Mouse (Mus musculus): ENCODE data around the gene Skiv2l.
"Not testable (repeated sequence)": the region's sequence is repeated elsewhere in the genome, so short reads cannot be mapped to it uniquely, and the experiment has no call there.

The Skiv2l gene

DNA sequence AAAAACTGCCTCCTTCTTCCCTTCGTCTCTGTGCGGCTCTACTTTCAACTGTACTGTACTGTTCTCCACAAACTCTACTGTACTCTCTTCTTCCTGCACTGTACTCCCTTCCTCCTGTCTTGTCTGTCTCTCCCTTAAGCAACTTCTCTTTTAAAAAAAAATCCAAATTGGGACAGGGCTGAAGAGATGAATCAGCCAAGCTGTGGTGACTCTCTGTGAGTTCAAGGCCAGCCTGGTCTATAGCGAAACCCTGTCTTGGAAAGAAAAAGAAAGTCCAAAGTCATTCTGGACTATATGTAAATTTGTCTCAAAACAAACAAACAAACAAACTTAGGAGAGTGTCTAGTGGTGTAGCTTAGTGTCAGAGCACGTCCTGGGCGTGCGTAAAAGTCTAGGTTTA is 24.3 kb upstream of the Skiv2l start:
- DNase-seq (ENCODE audit: low spot score), result no peak

GRCm38 (mm10) chr17:34865981-34866380 is 16.0 kb upstream of the Skiv2l start:
- no peak for DNase-seq (ENCODE audit: low spot score)

DNA sequence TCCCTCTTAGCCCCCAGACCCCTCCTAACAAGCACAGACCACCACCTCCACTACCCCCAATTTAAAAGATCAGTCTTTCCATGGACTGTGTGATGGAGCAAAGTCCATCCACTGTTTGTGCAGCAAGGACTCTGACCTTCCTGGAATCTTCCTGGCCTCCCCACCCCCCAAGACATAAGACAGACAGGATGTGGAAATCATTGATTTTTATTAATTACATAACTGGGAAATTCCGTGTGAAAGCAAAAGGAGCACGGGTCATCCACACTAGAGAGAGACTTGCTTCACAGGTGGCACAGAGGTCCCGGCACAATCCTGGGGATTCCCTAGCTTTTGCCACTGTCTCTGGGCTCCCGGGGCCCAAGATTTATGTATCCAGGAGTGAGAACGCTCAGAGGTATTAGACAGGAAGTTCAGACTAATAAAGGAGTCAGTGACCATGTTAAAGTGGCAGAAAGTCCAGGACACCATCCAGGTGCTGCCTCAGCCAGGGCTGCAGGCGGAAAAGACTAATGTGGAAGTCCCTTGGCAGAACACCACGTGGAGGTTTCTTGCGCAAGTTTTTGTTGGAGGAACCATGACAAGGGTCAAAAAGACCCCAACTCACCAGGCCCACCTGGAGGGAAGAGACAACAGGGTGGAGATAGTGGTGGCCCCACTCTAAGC is 12.5 kb upstream of the Skiv2l start, which contains the start of gene Cfb:
Gene Cfb, minus strand, starts transcription at position 103 of the 666 bp plus-strand sequence.
- DNase-seq (ENCODE audit: low spot score), result no peak

DNA sequence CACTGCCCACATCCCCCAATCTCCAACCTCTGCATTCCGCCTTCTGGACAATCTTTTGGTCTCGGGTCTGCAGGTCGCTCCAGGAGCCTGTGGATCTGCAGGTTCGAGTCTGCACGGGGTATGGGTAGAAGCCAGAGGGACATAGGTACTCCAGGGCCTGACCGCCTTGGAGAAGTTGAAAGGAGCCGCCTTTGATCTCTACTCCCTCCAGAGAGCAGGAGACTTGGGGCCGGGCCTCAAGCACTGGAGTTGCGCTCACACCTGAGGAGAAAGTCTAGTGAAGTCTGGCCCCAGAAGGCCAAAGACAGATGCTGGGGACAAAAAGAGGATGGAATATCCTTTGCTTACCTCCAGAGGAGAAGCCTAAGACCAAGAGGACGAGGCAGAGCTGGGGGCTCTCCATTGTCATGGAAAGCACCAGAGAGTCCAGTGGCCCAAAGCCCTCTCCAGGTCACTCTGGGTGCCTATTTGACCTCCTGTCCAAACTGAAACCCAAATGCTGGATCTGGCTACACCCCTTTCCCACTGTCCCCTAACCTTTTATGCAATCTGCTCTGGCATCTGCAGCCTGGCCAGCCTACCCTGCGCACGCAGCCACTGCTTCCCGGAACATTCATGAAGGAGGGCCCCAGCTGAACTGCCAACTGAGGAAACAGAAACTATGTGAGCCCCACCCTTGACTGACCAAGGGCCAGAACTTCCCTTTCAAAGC is 11.8 kb upstream of the Skiv2l start:
- no peak for DNase-seq (ENCODE audit: low spot score)

DNA sequence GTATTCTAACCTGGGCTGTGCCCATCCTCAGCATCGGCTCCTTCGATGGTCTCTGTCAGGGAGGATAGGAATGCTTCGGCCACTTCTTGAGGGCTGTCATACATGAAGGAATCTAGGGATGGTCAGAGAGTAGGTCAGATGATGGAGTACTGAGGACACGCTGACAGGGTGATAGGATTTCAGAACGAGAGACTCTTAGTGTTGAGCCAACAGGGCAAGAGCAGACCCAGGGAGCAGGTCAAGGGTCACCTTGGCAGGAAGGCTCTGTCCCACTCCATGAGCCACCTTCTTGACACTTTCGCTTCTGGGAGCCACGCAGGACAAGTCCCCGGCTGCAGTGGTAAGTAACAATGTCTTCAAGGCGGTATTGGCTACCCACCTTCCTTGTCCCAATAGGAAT is 10.5 kb upstream of the Skiv2l start:
- DNase-seq (ENCODE audit: low spot score), result no peak

DNA sequence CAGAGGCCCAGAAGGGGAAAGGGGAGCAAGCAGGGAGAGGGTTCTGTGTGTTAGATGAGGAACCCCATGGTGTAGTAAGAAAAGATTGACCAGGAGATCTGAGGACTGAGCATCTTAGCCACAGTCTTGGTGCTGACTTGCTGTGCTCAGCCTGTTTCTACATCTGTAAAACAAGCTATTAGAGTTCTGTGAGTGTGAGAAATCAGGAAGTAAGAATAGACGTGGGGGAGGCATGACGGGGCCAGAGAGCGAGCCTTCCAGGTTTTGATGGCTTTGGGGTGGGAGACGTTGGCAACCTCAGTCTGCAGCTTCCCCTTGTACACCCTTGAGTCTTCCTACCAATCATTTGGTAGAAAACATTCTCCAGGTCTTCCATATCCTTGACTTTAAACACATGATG is 8.7 kb upstream of the Skiv2l start:
- no peak for DNase-seq (ENCODE audit: low spot score)

GRCm38 (mm10) chr17:34855825-34856224 is 5.8 kb upstream of the Skiv2l start:
- no peak for DNase-seq (ENCODE audit: low spot score)

DNA sequence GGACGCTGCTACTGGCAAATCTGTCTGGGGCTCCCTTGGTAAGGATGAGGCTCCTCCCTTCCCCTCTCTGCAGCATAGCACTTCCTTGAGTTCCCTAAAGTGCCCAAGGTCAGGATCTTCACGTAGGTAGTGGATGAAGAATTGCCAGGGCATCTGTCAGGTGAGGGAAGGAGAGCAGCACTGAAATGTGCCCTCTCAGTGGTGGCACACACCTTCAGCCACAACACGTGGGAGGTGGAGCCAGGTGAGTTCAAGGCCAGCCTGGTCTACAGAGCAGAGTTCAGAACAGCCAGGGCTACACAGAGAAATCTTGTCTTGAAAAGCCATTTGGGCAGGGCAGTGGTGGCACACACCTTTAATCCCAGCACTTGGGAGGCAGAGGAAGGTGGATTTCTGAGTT is 4.8 kb upstream of the Skiv2l start:
- no peak for DNase-seq (ENCODE audit: low spot score)

GRCm38 (mm10) chr17:34853511-34853910 is 3.5 kb upstream of the Skiv2l start:
- no peak for DNase-seq (ENCODE audit: low spot score)

- DNase-seq (ENCODE audit: low spot score), result no peak
Observed at GRCm38 (mm10) chr17:34850517-34851125, 611 bp upstream of the Skiv2l start.

GRCm38 (mm10) chr17:34847615-34848014 is 2.4 kb downstream of the Skiv2l start:
- no peak for DNase-seq (ENCODE audit: low spot score)

GRCm38 (mm10) chr17:34847192-34847591 is 2.8 kb downstream of the Skiv2l start:
- no peak for DNase-seq (ENCODE audit: low spot score)

- DNase-seq (ENCODE audit: low spot score), result no peak
Observed at GRCm38 (mm10) chr17:34844884-34845283, 5.1 kb downstream of the Skiv2l start.

GRCm38 (mm10) chr17:34840736-34841307 is 9.2 kb downstream of the Skiv2l start:
- DNase-seq (ENCODE audit: low spot score), result no peak

DNA sequence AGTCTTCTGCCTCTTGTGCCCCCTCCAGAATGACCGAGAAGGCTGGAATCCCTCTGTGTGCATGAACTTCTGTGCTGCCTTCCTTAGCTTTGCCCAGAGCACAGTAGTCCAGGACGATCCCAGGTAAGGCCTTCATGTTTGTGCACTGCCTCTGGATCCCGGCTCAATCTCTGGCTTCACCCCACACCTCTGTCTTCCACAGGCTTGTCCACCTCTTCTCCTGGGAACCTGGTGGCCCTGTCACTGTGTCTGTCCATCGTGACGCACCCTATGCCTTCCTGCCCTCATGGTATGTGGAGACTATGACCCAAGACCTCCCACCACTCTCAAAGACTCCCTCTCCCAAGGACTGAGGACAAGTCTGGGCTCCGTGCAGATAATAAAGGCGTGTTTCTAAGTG is 11.2 kb downstream of the Skiv2l start:
- no peak for DNase-seq (ENCODE audit: low spot score)

DNA sequence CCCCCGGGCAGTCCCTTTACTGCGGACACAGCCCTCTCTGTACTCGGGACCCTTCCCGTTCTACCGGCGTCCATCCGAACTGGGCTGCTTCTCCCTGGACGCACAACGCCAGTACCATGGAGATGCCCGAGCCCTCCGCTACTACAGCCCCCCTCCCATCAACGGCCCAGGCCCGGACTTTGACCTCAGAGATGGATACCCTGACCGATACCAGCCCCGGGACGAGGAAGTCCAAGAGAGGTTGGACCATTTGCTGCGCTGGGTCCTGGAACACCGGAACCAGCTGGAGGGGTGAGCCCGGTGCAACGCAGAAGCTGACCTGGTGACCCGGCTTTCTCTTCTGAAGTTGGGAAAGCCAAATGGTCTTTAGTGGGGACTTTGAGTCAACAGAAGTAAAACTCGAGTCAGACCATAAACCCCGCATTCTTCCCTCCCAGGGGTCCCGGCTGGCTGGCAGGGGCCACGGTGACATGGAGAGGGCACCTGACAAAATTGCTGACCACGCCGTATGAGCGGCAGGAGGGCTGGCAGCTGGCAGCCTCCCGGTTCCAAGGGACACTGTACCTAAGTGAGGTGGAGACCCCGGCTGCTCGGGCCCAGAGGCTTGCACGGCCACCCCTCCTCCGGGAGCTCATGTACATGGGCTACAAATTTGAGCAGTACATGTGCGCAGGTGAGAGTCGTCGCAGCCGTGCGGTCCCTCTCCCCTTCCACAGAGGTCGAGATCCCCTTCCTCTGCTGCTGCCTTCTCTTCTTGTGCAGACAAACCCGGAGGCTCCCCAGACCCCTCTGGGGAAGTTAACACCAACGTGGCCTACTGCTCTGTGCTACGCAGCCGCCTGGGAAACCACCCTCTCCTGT is 12.3 kb downstream of the Skiv2l start:
- no peak for DNase-seq (ENCODE audit: low spot score)

- peak; percentile 93 for DNase-seq (ENCODE audit: low spot score)
Observed at GRCm38 (mm10) chr17:34836856-34837221, 13.2 kb downstream of the Skiv2l start, which contains the start of the genes Stk19 and Dxo. Gene Stk19 (minus strand): TSS chr17:34836945. Gene Dxo (plus strand): TSS chr17:34837019.

GRCm38 (mm10) chr17:34836155-34836855 is 13.7 kb downstream of the Skiv2l start:
- DNase-seq (ENCODE audit: low spot score), result no peak

GRCm38 (mm10) chr17:34830776-34831175 is 19.2 kb downstream of the Skiv2l start:
- DNase-seq (ENCODE audit: low spot score), result not testable (repeated sequence)

- no peak for DNase-seq (ENCODE audit: low spot score)
Observed at GRCm38 (mm10) chr17:34814818-34815370, 35.1 kb downstream of the Skiv2l start.

DNA sequence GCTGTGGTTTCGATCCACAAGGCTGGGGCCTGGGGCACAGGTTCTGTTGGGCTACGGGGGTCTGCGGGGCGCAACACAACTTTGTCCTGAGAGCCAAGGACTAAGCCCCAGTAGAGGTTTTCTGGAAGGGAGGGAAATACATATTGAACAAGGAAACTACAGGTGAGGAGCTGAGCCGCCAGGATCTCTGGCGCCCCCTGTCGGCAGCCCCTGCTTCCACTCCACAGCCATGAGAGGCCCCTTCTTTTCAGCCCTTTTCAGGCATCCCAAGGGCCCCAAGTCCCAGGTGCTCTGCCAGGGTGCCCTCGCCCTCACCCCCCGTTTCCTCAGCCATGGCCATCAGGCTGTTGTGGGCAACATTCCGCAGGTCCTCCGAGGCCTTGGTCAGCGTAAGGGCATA is 36.3 kb downstream of the Skiv2l start:
- not testable (repeated sequence) for DNase-seq (ENCODE audit: low spot score)
